Mouse (Mus musculus) liver, embryonic 14.5 days (tissue): ENCODE measurements around the gene Entpd3.

ENCODE experiments used
- CTCF ChIP-seq: IDR thresholded peaks from 2 replicates; pipeline ENCODE4 v1.5.1; 2016; ENCODE audit warnings: antibody characterized with exemption, low read depth, control low read depth
- EP300 ChIP-seq: IDR thresholded peaks from 2 replicates; pipeline ENCODE4 v1.6.1; 2016; ENCODE audit warnings: antibody characterized with exemption, low read depth

DNA sequence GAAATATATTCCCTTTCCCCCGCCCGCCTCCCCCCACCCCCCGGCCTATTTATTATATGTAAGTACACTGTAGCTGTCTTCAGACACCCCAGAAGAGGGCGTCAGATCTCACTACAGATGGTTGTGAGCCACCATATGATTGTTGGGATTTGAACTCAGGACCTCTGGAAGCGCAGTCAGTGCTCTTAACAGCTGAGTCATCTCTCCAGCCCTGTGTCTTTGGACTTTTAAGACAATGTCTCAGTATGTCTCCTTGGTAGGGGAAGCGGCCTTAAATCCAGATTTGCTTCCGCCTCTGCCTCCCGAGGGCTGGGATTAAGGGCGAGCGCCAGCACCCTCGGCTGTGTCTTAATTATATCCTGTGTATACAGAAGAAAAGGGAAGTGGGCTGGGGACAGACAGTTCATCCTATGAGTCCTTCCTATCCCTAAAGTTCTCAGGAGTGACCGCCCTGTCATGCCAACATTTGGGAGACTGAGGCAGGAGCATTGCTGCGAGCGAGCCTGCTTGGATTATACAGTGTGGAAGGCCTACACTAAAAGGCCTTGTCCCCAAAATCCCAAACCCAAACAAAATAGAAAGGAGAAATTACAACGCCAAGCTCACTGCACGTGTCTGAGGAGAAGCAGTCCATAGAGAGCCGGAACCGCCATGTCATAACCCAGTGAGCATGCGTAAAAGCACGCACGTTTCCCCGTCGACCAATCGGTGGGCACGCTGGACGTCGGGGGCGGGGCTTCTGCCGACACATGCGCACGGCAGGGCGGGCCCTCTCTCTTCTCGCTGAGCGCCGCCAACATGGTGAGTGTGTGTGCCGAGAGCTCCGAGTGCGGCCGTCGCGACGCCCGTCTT lies 31.3 kb downstream of the Entpd3 start, which contains the start of gene Rpl14:
- TF ChIP-seq EP300, result no peak
- no peak for TF ChIP-seq CTCF
